Mouse (Mus musculus): ENCODE measurements around the gene Fgg.

- TF ChIP-seq CTCF (IDR thresholded peaks at IDR 0.05; ENCODE audit: low read depth) (no peak), EP300 (optimal IDR thresholded peaks at IDR 0.05) (no peak)
Measured at GRCm38 (mm10) chr3:83049680-83050079, 42.2 kb downstream of the Fgg start, which contains the start of gene Fgb.

Measured in stomach, postnatal 0 days (tissue).